7 mouse cellular contexts compared by ENCODE assay signal in the genomic region with DNA sequence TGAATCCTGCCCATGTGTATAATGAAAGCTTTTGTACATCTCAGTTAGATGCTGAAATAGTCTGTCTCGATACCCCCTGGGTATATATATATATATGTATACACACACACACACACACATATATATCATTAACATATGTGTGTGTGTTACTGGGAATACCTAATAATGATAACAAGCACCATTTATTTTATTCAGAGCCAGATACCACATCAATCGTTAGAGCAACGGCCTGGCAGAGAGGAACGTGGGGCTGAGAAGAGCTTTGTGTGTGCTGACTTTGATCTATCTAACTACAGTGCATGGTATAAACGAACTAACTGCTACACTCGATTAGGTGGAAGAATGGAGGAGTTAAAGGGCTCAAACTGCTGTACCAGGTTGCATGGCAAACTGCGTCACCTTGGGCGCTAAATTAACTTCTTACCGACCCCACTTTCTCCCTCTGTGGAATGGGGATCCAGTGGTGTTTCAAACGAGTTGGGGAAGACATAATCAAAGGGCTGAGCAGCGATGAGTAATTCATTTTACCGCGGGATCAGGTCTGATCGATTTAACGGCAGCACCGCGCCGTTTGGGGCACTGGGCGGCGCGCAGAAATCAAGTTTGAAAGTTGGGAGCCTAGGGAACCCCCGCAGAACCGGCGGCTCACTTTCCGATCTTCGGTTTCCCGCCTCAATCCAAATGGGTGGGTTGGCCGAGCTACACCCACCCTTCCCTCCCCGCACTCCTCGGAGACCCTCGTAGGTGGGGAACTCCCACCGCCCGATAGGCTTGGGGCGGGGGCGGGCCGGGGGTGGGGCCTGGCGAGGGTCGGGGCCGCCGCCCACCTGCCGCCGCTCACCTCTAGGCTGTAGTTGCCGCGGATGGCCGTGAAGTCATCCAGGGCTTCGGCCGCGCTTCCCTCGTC. TPM values are rescaled to one million over a fixed set of nuclear protein-coding genes. Genes with fewer than 3 reads are reported as not detected.
A peak's percentile ranks its signal among the peaks of the same experiment; 100 is the strongest.
DNase-seq lines count a peak whose midpoint lies in the region; ATAC-seq lines count a peak whose summit lies in the region.

No protein-coding gene starts in this region.

- H3K27ac ChIP-seq in heart, embryonic 12.5 days (ENCODE audit: poor library complexity, severe bottlenecking) = peak overlapping the region; percentile 95
- H3K27ac ChIP-seq in lung, embryonic 16.5 days (ENCODE audit: low read length) = peak overlapping the region; percentile 99

- DNase-seq in A20 (ENCODE audit: low read depth, low spot score) = peak; percentile 88
- peak; percentile 39 for DNase-seq in c-Kit-negative CD71-positive TER-119-positive erythroid progenitor cells, embryonic 14.5 days (ENCODE audit: low read depth, low spot score)
- peak; percentile 62 for DNase-seq in kidney, postnatal 10 days
- DNase-seq in right cerebral cortex, postnatal 14 days = peak; percentile 45

- H3K27me3 ChIP-seq in heart, embryonic 12.5 days (replicated peaks) = no peaks in the 10 kb centered on the region
- no peaks in the 10 kb centered on the region for H3K27me3 ChIP-seq in lung, embryonic 16.5 days (ENCODE audit: control insufficient read depth, insufficient read depth, low read depth, low read length)

- 0 out of 2 replicates have a peak, but pooled peaks cover 6% of the 10 kb centered on the region for H3K4me1 ChIP-seq in heart, embryonic 12.5 days (replicated peaks)
- 0 out of 2 replicates have a peak, but pooled peaks cover 4% of the 10 kb centered on the region for H3K4me1 ChIP-seq in lung, embryonic 16.5 days (replicated peaks; ENCODE audit: control insufficient read depth, insufficient read depth, low read length)

- ATAC-seq in CD4-positive, CD25-positive, alpha-beta regulatory T cell, adult 4 months = peak; percentile 26
- peak; percentile 84 for ATAC-seq in heart, embryonic 12.5 days (ENCODE audit: insufficient number of reproducible peaks, low FRiP score)
- ATAC-seq in lung, embryonic 16.5 days (ENCODE audit: low read depth) = peak; percentile 85

- H3K9me3 ChIP-seq in heart, embryonic 12.5 days (replicated peaks) = no peaks in the 10 kb centered on the region
- H3K9me3 ChIP-seq in lung, embryonic 16.5 days (ENCODE audit: control insufficient read depth, low read length) = peaks cover 2% of the 10 kb centered on the region; the same call in 1 of the 2 replicates

- H3K4me3 ChIP-seq in heart, embryonic 12.5 days = peak overlapping the region; percentile 74
- H3K4me3 ChIP-seq in lung, embryonic 16.5 days (ENCODE audit: low read length) = peak overlapping the region; percentile 91

- peak overlapping the region; percentile 92 for H3K4me2 ChIP-seq in heart, embryonic 12.5 days
- peak overlapping the region; percentile 72 for H3K4me2 ChIP-seq in lung, embryonic 16.5 days (ENCODE audit: low read depth, low read length)

- H3K9ac ChIP-seq in heart, embryonic 12.5 days = peak overlapping the region; percentile 95
- peak overlapping the region; percentile 94 for H3K9ac ChIP-seq in lung, embryonic 16.5 days (ENCODE audit: low read length)

- WGBS in heart, embryonic 12.5 days = 2% methylated on average over 49 of the region's 49 CpGs
- under 1% methylated on average over 44 of the region's 49 CpGs for WGBS in lung, embryonic 16.5 days

- H3K36me3 ChIP-seq in heart, embryonic 12.5 days = peaks cover 15% of the 10 kb centered on the region
- peaks cover 10% of the 10 kb centered on the region for H3K36me3 ChIP-seq in lung, embryonic 16.5 days (ENCODE audit: control insufficient read depth, insufficient read depth, low read length)

RNA-seq across cellular contexts. Expression of a gene that starts 0.6 kb away (rescaled TPM):
- polyA plus RNA-seq in CD4-positive, CD25-positive, alpha-beta regulatory T cell, adult 4 months (2017; shearing (Covaris generic)) = 10 to 100 TPM; 19.3 to 23.4 TPM
- 20.7 and 21.4 TPM in 2 replicates for polyA plus RNA-seq in heart, embryonic 12.5 days (2016; fragmentation: Nextera tagmentation; extraction: Ambion mirVana)
- 26.9 and 30.4 TPM in 2 replicates for polyA plus RNA-seq in lung, embryonic 16.5 days (2015; fragmentation: Nextera tagmentation; extraction: Ambion mirVana)

Comparison
In these comparisons a context has a peak if more than half of its experiments do, and no peak if none do; other contexts are left out.
1. Peak in every context shown above with its lines: DNase-seq, ATAC-seq, H3K4me3 ChIP-seq and H3K27ac ChIP-seq.
2. ATAC-seq: peak in every context shown above with its lines; median percentile 85 in lung, embryonic 16.5 days; 84 in heart, embryonic 12.5 days; 26 in CD4-positive, CD25-positive, alpha-beta regulatory T cell, adult 4 months.